Mouse (Mus musculus): ENCODE data around the gene Apobec1.
"Not testable (repeated sequence)": the region's sequence is repeated elsewhere in the genome, so short reads cannot be mapped to it uniquely, and the experiment has no call there.

Apobec1 gene

DNA sequence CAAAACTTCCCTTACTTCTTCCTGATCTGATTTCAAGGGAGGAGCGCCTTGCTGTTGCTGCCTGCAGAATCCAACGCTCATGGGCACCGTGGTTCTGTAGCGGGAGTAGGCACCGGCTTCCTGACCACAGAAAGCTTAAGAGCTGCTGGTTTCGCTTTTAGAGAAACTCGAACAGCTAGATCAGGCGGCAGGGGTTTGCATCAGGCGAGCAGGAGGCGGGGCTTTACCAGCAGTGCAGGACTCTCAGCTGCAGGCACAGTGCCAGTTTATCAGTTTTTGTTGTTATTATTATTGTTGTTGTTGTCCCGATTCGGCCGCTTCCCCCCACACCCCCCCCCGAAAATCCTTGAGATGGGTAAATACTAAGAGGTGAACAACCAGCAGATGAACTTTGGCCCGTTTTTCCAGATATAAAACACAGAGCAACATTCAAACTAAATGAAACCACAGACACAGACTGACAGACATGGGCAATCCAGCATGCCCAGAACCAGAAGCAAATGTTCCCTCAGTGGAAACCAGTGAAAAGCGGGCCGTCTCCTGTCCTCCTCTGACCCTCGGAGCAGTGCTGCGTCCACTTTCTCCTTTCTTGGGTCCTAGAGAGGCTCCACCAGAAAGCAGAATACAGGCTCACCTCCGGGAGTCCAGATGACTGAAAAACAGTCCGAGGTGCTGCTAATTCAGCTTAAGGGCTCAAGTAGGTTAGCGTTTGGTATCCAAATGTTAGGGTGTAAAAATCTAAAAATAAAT, at the start of gene Apobec1:
Gene Apobec1, minus strand, starts transcription at position 203 of the 750 bp plus-strand sequence.
- DNase-seq (ENCODE audit: low spot score), result peak; percentile 92

DNA sequence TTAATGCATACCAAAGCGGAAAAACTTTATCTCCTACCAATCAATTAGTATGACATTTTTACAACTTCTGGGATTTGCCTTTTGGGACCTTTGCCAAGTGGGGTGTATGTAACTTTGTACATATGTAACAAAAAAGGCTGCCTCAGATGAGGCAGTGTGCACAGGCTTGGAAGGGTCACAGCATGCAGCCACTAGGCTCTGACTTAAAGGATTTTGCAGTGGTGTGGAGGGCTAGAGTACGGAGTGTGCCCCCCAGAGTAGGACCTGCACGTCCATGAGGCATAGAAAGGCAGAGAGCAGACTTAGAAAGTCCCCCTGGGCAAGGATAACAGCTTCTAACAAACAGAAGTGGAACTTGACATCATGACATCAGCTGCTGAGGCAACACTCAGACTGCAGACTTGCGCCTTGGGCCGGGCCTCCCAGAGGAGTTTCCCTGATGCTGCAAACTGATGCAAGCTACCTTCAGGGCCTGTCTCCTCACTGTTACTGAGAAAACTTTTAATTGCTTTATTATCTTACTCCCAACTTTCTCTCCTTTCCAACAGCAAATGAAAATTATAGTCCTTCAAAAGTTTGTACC, 48.2 kb upstream of the Apobec1 start:
- no peak for DNase-seq (ENCODE audit: low spot score)

DNA sequence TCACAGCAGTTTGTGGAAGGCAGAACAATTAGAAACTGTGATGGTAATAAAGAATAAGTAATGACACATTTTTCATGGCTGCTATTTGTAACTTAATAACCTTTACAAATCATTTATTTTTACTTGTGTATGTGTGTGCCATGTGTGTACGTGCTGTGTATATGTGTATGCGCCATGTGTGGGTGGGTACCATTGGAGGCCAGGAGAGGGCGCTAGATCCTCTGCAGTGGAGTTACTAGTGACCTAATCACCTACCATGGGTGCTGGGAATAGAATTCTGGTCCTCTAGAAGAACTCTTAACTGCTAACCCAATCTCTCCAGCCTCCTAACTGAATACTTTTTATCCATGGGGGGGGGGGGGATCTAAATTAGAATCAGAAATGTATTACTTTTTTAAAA, 47.7 kb upstream of the Apobec1 start:
- no peak for DNase-seq (ENCODE audit: low spot score)

DNA sequence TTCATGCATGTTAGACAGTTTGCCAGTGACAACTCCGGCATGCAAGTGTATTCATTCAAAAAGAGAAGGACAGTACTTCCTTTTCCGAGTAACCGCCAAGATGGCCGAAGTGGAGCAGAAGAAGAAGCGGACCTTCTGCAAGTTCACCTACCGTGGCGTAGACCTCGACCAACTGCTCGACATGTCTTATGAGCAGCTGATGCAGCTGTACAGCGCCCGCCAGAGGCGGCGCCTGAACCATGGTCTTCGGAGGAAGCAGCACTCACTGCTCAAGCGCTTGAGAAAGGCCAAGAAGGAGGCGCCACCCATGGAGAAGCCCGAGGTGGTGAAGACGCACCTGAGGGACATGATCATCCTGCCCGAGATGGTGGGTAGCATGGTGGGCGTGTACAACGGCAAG, 42.0 kb upstream of the Apobec1 start:
- not testable (repeated sequence) for DNase-seq (ENCODE audit: low spot score)

DNA sequence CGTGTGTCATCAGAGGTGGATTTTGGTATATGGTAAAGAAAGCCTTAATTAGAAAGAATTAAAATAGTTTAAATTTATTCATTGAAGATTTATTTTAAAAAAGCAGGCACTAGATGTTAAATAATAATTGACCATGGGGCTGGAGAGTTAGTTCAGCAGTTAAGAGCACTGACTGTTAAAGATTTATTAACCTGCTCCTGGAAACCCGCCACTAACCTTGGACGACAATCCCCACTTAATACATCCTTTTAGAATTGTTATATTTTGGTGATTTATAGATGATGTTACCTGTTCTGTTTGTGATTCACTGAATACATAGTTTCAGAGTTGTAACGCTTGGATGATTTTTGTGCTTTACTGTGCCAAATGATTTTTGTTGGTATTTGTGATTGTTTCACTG, 35.3 kb upstream of the Apobec1 start:
- not testable (repeated sequence) for DNase-seq (ENCODE audit: low spot score)

DNA sequence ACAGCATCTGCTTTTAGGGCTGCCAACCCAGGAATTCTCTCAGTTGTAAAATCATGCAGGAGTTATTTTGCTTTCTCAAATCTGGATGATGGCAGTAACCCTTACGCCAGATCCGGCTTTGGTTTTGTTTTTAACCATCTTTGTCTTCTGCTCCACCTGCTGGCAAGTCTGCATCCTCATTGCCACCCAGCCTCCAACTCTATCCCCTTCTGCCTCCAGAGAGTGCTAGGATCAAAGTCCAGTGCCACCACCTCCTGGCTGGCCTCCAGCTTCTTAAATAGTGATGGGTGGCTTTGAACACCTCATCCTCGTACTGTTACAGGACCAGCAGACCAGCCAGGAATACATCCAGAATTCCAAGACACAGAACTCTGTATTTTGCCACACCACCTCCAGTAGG, 34.4 kb upstream of the Apobec1 start:
- DNase-seq (ENCODE audit: low spot score), result peak; percentile 46

DNA sequence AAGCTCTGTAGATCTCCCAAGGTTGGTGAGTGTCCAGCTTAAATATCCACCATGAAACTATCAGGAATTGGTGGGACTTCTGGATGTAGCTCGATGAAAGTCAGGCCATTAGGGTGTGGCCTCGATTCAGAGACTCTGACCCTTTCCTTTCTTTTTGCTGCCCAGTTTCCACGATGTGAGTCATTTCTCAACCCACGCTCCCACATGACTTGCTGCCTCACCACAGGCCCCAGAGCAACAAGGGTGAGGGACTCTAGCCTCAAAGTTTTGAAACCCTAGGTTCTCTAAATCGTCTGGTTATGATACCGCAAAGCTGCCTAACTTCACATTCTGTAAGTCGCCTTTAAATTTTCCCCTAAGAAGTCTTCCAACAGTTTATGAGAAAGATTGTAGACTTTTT, 33.1 kb upstream of the Apobec1 start:
- peak; percentile 84 for DNase-seq (ENCODE audit: low spot score)

DNA sequence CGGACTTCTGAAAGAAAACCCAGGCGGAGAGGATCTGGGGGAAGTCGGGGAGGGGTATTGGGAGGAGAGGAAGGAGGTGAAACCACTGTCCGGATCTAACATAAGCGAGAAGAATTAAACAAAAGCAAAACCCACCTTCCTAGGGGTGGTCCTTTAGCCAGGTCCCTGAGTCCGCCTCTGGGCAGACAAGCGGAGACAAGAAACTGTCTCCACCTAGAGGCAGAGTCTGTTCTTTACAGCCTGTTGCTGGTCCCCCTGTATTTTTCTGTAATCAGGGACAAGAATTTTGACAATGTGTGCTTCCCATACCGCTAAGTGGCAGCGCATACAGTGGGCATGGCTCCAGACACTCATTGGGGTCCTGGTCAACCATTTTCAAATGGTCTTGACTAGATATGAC, 31.2 kb upstream of the Apobec1 start:
- DNase-seq (ENCODE audit: low spot score), result no peak

DNA sequence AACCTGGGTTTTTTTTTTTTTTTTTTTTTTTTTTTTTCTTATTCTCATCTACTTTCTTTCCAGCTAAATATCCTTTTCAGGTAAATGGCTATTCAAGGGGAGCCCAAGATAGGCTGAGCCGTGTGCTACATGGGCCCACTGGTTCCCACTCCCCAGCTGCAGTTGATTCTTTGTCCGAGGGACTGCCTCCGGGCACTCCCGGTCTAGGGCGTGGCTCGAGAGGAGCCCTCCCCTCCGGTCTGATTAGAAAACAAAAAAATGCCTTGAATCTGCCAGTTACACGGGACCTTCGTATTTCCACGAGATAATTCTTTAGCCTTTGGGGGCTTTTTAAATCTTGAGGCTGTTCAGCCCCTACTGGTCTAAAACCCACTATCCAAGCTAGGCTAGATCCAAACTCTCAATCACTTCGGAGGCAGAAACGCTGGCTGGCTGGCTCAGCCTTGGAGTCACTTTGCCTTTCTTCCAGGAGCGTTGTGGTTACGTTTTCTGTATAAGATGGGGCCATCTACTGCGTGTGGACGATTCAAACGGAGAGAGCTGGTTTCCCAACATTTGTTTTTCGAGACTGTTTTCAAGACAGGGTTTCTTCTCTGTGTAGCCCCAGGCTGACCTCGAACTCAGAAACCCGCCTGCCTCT, 25.3 kb upstream of the Apobec1 start:
- DNase-seq (ENCODE audit: low spot score), result no peak

DNA sequence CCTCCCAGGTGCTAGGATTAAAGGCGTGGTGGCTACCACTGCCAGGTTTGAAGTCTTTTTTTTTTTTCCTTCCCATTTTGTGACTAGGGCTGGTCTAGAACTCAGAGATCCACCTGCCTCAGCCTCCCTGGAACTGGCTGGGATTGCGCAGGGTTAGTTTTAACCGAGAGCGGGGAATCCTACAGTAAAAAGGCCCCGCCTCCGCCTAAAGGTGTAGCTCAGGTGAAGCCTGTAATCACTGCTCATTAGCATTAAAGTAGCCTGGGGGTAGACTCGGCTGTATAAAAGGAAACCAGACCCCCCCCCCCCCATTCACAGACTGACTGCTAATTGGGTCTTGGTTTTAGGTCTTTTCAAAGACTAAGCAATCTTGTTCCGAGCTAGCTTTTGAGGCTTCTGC, 23.9 kb upstream of the Apobec1 start, which contains the start of gene Dppa3:
Gene Dppa3, plus strand, starts transcription at position 301 of the 400 bp plus-strand sequence.
- DNase-seq (ENCODE audit: low spot score), result no peak

DNA sequence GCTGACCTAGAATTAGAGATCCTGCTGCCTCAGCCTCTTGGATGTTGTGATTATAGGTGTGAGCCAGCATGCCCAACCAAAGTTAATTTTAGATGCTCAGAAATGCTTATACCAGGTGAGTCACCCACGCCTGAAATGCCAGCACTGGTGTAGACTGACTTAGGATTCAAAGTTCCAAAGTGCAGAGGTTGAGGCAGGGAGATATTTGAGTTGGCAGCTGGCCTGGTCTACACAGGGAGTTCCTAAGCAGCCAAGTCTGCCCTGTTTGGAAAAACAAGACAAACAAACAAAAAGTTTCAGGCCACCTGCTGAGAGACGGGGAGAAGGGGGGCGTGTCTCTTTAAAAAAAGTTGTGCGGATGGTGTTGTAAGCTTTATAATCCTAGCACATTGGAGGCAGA, 22.9 kb upstream of the Apobec1 start:
- peak; percentile 51 for DNase-seq (ENCODE audit: low spot score)

DNA sequence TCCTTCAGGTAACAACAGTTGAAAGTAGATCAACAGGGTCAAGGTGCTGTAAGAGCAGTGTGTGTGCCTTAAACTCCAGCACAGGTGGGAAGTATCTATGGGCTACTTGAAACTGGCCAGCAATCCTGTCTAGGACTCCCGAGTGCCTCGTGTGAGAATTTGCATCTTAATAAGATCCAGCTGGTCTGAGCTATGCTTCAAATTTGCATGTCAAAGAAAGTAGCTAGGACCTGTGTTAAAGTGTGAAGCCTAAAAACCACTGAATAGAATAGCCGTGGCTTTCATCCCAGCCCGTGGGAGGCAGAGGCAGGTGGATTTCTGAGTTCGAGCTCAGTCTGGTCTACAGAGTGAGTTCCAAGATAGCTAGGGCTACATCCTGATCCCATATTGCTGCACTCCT, 22.2 kb upstream of the Apobec1 start:
- DNase-seq (ENCODE audit: low spot score), result no peak

DNA sequence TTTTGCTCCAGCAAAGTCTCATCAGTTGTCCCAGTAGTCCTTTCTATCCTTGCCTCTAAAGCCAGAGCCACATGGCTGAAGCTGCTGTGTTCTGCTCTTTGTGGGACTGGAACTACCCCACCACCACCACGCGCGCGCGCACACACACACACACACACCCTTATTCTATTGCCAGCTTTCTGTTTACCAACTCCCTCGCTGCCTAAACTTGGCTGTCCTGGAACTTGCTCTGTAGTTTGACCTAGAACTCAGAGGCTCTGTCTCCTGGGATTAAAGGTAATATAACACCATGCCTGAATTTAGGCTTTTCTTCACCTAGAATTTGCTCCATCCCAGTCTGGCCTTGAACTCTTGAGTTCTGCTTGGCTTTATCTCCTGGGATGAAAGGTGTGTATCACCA, 18.8 kb upstream of the Apobec1 start:
- no peak for DNase-seq (ENCODE audit: low spot score)

DNA sequence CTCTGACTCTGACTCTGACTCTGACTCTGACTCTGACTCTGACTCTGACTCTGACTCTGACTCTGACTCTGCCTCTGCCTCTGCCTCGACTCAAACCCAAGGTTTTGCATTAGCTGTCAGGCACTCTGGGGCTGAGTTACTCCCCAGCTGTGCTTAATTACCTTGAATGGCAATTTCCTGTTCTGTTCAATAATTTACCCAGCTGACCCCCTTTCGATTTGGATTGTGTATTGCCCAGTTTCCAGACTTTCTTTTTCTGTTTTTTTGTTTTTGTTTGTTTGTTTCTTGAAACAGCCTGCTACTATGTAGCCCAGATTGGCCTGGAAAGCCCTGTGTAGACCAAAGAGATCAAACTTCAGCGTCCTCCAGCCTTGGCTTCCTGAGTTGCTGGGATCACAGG, 13.8 kb upstream of the Apobec1 start:
- no peak for DNase-seq (ENCODE audit: low spot score)

DNA sequence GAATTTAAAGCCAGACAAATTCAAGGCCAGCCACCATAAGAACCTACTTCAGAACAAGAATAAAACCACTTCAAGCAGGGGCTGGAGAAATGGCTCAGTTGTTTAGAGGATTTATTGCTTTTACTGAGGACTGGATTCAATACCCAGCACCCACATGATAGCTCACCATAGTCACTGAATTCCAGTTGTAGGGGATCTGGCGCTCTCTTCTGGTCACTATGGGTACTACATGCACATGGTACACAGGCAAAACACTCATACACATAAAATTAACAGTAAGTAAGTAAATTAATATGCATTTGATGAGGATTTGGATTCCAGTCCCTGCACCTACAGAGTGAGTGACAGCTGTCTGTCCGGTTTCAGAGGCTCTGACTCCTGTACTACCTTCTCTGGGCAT, 11.8 kb upstream of the Apobec1 start:
- no peak for DNase-seq (ENCODE audit: low spot score)

DNA sequence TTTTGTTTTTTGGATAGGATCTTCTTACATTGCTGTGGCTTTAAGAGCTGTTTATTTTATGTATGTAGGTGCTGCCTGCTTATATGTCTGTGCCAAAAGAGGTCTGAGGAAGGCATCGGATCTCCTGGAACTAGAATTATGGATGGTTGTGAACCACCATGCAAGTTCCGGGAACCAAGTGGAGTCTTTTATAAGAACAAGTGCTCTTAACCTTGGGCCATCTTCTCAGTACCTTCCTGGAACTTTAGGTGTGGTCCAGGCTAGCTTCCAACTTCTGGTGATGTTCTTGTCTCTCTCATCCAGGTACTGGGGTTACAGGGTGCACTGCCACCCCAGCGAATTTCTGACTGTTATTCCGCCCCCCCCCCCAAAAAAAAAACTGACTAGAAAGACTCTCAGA, 10.2 kb upstream of the Apobec1 start:
- no peak for DNase-seq (ENCODE audit: low spot score)

DNA sequence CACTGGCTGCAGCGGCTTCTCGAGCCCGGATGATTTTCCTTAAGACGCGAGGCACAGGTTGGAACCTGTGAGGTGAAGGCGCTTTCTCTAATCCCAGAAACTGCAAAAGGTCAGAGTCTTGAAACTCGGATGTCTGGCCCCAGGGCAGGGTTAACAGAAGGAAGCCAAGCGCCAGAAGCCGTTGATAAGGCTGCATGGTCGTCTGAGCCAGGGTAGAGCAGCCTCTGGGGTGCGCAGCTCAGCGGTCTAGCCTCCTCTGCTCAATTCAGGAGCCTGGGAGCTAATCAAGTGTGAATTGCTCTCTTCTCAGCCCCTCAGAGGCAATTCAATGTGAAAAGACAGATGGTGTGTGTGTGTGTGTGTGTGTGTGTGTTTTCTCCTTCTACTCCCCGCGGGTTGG, 7.5 kb upstream of the Apobec1 start, which contains the start of gene Gdf3:
Gene Gdf3, minus strand, starts transcription at position 317 of the 400 bp plus-strand sequence.
- DNase-seq (ENCODE audit: low spot score), result no peak

DNA sequence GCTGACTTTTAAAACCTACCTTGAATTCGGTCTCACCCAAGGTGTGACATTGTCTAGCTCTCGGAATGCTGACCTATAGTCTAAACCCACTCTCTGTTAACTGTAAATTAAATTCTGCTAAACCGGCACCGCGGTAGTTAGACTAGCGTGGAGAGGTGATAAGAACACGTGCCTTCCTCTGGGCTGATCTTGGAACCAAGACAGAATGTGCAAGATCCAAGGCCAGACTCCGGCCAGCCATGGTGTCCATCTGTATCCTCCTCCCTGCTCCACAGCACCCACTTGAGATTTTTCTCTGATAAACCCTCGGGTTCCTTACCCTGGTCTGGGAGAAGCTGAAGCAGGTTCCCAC, 7.1 kb upstream of the Apobec1 start:
- DNase-seq (ENCODE audit: low spot score), result no peak

DNA sequence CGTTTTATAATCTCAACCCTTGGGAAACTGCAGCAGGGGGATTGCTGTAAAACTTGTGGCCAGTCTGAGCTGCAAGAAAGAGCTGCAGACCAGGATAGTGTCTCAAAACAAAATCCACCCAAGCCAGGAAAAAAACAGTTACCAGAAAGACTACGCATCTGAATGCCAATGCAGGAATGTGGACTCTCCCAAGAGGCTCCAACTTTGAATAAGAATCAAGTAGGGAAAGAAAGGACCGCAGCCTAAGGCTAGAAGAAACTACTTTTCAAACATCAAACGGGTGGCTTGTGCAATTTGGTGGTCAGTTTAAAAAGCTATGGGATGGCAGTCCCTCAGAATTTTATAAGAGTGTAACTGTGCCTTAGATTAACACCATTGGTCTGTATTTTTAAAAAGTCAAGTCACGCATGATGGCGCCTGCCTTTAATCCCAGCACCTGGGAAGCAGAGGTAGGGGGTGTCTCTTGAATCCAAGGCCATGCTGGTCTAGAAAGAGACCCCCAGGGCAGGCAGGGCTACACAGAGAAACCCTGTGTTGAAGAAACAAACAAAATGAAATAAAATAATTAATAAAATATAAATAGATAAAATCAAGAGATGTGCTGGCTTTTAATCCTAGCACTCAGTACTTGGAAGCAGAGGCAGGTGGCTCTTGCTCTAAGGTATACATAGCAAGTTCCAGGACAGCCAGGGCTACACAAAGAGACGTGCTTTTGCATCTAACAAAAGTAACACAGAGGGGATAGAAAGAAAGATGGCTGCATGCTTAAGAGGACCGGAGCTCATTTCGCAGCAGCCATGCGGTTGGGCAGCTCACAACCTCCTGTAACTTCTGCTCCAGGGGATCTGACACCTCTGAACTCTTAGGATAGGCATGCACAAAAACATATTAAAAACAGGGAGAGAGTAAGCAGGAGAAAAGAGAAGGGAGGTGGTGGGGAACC, 6.5 kb upstream of the Apobec1 start:
- DNase-seq (ENCODE audit: low spot score), result no peak

DNA sequence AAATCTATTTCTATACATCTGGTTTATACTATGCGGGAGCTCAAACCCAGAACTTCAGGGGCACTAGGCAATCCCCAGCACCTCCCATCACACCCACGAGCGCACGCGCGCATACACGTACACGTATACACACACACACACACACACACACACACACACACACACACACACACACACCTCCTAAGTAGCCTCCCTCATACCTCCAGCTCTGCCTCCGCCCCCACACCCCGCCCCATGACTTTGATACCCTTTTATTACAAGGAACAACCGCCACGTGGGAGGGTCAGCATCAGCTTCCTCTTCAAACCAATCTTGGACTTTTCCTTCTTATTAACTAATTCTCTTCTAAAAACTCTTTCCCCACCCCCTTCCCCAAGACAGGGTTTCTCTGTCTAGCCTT, 5.5 kb upstream of the Apobec1 start:
- no peak for DNase-seq (ENCODE audit: low spot score)

DNA sequence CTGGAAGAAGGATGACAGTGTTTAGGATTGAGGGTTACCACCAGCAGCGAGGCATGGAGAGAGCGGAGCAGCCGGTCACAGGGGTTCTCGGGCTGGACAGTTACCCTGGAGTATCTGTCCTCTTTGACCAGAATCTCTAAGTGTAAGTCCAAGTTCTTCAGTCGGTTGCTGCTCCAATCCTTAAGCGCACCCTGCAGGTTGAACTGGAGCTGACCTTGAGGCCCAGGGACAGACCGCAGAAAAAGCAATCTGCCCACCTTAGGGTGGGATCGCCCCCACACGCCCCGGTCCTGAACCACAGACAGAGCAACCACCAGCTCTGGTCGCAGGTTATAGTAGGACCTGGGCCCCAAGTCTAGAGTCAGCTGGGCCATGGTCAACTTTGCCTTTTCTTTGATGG, 4.4 kb upstream of the Apobec1 start:
- no peak for DNase-seq (ENCODE audit: low spot score)

DNA sequence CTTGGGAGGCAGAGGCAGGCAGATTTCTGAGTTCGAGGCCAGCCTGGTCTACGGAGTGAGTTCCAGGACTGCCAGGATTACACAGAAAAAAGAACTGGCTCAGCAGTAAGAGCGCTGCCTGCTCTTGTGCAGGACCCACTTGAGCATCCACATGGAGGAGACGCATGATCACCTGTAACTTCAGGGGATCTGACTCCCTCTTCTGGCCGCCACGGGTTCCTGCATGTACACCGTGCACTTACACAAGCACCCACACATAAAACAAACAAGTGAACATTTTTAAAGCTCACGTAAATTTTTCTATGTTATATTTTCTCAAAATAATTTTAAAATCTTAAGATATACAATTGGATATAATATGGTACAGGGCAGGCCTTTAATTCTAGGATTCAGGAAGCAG, 3.2 kb upstream of the Apobec1 start:
- no peak for DNase-seq (ENCODE audit: low spot score)

Data from adipocyte (in vitro differentiated cells).